Mouse (Mus musculus) T-helper 17 cell (primary cell): ENCODE data around the gene Mgll.

Experiments
- in situ Hi-C, 2 experiments: fragments of 300-600 bp; cut with MboI, MseI; formaldehyde crosslinking; loops; 1 replicate in 1 of 2; 2 replicates in 1 of 2; pipeline ENCODE4 v1.15.1; 2025; ENCODE audit warnings: high pct_unique_total_duplicates in 2 of 2

Gene Mgll

DNA sequence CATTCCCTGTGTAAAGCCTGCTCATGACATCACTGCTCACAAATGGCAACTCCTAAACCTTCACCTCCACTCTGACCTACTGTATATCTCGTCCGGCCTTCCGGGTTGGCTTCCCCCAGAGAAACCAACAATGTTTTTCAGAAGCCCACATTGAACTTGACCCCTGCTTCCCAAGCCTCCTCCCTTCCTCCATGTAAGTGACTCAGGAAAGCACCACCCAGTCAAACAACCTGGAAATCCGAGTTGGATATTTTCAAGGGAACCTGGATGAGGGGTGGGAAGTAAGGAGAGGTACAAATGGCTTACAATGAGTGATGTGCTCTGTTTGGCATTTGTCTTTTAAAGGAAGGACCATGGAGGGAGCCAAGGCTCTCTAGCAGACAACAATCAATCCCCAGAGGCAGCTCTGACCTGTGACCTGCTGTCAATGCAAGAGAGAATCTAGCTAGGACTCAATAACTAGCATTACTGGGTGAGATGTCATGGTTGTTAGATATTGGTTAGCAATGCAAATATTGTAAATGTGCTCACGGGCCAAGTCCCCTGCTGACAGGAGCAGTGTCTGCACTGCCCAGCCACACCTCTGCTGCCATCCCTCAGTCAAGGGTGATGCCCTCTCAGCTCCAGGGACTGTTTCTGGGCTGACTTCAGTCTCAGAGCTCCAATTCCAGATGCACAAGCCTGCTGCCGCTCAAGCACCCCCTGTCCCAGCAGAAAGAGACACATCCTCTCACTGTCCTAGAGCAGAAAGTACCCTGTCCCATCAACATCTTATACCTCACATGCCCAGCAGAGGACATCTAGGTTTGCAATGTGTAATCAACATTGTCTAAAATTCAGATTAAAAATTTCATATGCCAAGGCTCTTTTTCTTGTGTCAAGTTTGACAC, 6.8 kb upstream of the Mgll start:
- in situ Hi-C loops = loop anchor here in 1 of 2 experiments (5.0 kb wide), 1 partner anchor 40 kb away; no protein-coding TSS in a partner anchor

DNA sequence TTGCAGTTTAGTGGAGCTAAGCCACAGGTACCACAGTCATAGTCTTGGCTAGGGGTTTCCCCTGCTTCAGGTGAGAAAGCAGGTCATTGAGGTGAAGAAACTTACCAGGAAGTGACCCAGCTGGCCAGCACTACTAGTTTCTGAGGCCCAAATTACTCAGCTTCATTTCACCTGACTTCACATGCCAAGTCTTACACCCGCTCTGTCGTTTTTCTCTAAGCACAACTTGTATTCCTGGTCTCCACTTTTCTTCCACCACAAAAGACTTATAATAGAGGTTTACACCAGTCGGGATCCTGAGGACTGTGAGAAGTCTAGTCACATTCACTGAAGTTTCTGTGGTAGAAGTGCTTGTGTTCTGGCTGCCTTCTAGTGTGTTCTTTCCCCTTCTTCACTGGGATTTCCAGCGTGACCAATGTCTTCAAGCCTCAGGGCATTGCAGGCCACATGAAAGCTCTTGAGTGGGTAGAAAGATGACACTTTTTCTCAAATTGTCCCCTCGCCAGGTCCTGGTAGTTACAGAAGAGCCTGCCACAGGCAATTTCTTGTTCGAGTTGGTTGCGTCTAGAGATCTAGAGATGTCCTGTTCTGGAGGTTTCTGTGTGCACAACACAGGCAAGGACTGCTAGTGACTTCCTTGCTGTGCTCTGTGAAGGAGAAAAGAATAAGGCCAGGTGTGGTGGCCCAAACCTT, 6.0 kb upstream of the Mgll start:
- in situ Hi-C loops = loop anchor here in 1 of 2 experiments (5.0 kb wide), 1 partner anchor 39 kb away; no protein-coding TSS in a partner anchor

- in situ Hi-C loops = no loop called here
These were observed 3.2 kb upstream of the Mgll start for GRCm38 (mm10) chr6:88721059-88721458.

GRCm38 (mm10) chr6:88722906-88723305, 1.3 kb upstream of the Mgll start:
- in situ Hi-C loops = no loop called here

DNA sequence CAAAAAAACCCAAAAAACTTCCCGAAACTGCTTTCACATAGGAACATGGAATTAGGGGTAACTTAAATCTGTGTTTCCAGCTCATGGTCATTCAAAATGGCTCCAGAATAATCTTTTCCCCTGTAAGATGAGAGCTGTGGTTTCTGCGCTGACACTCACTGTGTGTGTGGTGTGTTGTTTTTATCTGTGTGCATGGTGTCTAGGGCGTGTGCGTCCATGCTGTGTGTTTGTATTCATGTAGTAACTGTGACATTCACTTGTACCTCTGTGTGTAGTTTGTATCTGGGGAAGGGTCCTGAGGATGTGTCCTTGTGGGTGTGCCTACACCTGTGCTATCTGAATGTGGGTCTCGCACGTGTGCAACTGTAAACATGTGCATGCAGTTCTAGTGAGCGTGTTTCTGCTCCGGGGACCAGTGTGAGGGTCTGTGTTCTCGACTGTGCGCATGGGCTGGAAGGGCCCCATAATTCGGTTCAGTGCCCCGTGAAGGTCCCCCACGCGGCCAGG, 353 bp upstream of the Mgll start:
- in situ Hi-C loops = no loop called here

DNA sequence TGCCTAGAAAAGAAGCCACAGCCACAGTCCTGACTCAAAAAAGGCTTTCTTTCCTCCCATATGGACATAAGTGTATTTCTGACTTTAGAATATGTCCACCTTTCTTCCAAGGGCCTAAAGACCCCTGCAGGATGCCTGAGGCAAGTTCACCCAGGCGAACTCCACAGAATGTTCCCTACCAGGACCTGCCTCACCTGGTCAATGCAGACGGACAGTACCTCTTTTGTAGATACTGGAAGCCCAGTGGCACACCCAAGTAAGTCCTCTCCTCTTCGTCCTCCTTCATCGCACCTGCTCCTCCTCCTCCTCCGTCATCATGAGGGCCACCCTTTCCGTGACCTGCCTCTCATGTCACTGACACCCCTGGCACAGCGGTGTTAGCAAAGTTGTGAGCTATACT, 1.4 kb downstream of the Mgll start:
- in situ Hi-C loops = no loop called here

GRCm38 (mm10) chr6:88726252-88727211, 2.3 kb downstream of the Mgll start:
- in situ Hi-C loops = no loop called here

- in situ Hi-C loops = no loop called here
These were observed 3.3 kb downstream of the Mgll start for GRCm38 (mm10) chr6:88727490-88727889.

- in situ Hi-C loops = no loop called here
These were observed 3.8 kb downstream of the Mgll start for GRCm38 (mm10) chr6:88728054-88728453.

DNA sequence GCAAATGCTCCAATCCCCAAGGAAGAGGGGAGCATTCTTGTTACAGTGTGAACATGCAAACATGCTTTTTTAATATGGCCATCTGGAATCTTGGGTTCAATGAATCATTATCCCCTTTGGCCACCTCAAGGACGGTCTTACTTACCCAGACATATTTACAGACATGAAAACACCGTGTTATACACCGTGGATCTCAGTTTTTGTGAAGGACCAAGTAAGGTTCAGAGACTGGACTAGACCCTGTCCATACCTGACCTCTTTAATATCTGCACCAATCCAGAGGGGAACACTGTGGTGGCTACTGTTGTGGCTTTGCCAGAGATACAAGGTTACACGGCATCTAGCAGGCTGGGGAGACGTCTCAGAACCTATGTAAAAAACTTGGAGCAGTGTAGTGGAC, 4.3 kb downstream of the Mgll start:
- in situ Hi-C loops = no loop called here

- in situ Hi-C loops = no loop called here
These were observed 7.1 kb downstream of the Mgll start for GRCm38 (mm10) chr6:88731211-88731751.

DNA sequence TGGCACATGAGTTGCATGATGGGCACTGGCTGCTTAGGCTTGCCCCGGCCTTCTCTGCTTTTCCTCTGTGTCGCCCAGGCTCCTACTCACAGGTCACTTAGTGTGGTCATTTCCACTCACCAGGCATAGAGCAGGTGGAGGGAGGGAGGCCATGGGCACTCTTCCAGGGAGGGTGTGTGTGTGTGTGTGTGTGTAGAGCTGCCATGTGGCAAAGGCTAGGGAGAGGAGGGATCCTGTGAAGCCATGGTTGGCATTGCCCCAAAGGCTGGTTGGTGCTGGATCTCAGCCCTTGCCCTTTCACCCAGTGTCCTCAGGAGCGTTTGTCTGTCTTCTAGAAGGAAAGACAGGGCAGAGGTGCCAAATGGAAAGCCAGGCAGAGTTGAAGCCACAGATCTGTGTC, 7.8 kb downstream of the Mgll start:
- in situ Hi-C loops = no loop called here

GRCm38 (mm10) chr6:88732643-88733613, 8.7 kb downstream of the Mgll start:
- in situ Hi-C loops = no loop called here

GRCm38 (mm10) chr6:88736337-88736736, 12.1 kb downstream of the Mgll start:
- in situ Hi-C loops = no loop called here

DNA sequence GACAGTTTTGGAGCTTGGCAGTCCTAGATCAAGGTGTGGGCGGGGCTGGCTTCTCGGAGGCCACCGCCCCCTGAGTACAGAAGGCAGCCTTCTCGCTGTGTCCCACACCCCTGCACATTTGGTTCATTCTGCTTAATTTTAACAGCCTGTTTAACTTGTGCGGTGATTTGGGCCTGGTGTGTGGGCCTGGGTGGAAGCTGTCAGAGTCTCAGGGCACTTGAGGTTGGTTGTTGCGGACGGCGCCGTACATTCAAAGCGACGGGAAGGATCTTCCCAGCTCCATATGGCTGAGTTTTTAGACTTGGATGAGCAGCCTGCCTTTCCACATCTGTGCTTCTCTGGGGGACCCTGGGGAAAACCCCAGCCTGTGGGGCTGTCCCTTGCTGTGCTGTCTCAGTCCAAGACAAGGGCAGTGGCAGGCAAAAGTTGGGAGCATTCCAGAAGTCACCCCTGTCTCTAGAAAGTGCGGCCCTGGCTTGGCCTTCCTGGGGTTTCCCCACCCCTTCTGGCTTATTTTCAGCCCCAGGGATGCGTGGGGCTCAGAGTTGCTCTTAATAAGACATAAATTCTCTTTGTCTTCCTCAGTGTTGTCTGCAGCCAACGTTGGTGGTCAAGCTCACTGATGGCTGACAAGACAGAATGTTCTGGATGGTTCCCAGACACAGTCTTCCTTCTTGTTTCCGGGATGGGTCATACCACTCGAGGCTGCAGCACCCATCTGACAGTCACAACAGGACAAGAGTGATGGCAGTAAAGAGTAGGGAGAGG, 12.7 kb downstream of the Mgll start:
- in situ Hi-C loops = no loop called here

DNA sequence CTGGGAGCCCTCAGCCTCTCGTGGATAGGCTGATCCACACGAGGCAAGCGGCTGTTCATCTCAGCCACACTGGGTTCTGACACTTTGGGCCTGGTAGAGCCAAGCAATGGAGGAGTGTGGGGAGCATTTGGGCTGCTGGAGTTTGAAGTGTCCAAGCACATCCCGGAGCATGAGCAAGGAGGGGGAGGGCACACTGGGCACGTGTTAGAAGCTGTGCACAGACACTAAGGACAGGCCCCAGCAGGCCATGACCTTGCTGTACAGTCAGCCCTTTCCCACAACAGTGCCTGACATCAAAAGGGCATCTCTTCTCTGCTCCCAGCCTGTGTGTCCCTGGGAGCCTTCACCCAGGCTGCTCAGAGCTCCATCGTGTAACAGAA, 13.3 kb downstream of the Mgll start:
- in situ Hi-C loops = no loop called here

DNA sequence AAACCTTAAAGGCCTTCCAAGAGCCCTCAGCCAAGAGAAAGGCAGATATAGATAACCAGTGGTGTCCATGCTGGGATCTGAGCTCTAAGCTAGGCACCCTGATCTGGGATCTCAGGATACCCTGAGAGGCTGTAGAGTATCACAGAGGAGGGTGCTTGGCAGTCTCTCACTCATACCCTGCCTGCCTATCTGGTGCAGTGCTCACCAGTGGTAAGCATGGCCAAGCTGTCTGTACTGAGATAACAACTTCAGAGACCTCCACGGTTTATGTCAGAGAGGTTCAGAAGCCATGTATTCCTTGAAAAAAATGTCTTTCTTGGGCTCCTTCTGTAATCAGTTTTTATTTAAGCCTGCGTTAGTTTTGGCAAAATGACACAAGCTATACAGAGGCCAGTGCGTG, 16.8 kb downstream of the Mgll start:
- in situ Hi-C loops = loop anchor here in 1 of 2 experiments (5.0 kb wide), 1 partner anchor 51 kb away; no protein-coding TSS in a partner anchor

GRCm38 (mm10) chr6:88741791-88742190, 17.6 kb downstream of the Mgll start:
- in situ Hi-C loops = loop anchor here in 1 of 2 experiments (5.0 kb wide), 1 partner anchor 51 kb away; no protein-coding TSS in a partner anchor
